Mouse (Mus musculus): ENCODE data around the gene Tssc4.

Tssc4 gene

GRCm38 (mm10) chr7:143068316-143068881 lies 650 bp upstream of the Tssc4 start:
- DNase-seq (ENCODE audit: low read depth, low spot score) = no peak

GRCm38 (mm10) chr7:143069751-143070400 lies 827 bp downstream of the Tssc4 start:
- no peak for DNase-seq (ENCODE audit: low read depth, low spot score)

- no peak for DNase-seq (ENCODE audit: low read depth, low spot score)
Measured at GRCm38 (mm10) chr7:143070506-143071070, 1.5 kb downstream of the Tssc4 start.

GRCm38 (mm10) chr7:143072605-143073004 lies 3.6 kb downstream of the Tssc4 start:
- DNase-seq (ENCODE audit: low read depth, low spot score) = no peak

- DNase-seq (ENCODE audit: low read depth, low spot score) = no peak
Measured at GRCm38 (mm10) chr7:143073086-143073485, 4.0 kb downstream of the Tssc4 start.

GRCm38 (mm10) chr7:143075394-143075793 lies 6.3 kb downstream of the Tssc4 start:
- DNase-seq (ENCODE audit: low read depth, low spot score) = no peak

- DNase-seq (ENCODE audit: low read depth, low spot score) = no peak
Measured at GRCm38 (mm10) chr7:143077351-143077750, 8.3 kb downstream of the Tssc4 start.

GRCm38 (mm10) chr7:143082024-143082423 lies 13.0 kb downstream of the Tssc4 start:
- DNase-seq (ENCODE audit: low read depth, low spot score) = no peak

GRCm38 (mm10) chr7:143083708-143084107 lies 14.7 kb downstream of the Tssc4 start:
- DNase-seq (ENCODE audit: low read depth, low spot score) = no peak

- DNase-seq (ENCODE audit: low read depth, low spot score) = no peak
Measured at GRCm38 (mm10) chr7:143086366-143086765, 17.3 kb downstream of the Tssc4 start.

- no peak for DNase-seq (ENCODE audit: low read depth, low spot score)
Measured at GRCm38 (mm10) chr7:143087070-143087579, 18.1 kb downstream of the Tssc4 start.

GRCm38 (mm10) chr7:143093847-143094246 lies 24.8 kb downstream of the Tssc4 start:
- DNase-seq (ENCODE audit: low read depth, low spot score) = no peak

GRCm38 (mm10) chr7:143094592-143095553 lies 25.8 kb downstream of the Tssc4 start, which contains the start of gene Trpm5:
TSS of gene Trpm5 (minus strand) at chr7:143094642.
- DNase-seq (ENCODE audit: low read depth, low spot score) = no peak

- DNase-seq (ENCODE audit: low read depth, low spot score) = no peak
Measured at GRCm38 (mm10) chr7:143095554-143095907, 26.5 kb downstream of the Tssc4 start.

- DNase-seq (ENCODE audit: low read depth, low spot score) = no peak
Measured at GRCm38 (mm10) chr7:143100759-143101158, 31.7 kb downstream of the Tssc4 start.

- no peak for DNase-seq (ENCODE audit: low read depth, low spot score)
Measured at GRCm38 (mm10) chr7:143105258-143105897, 36.3 kb downstream of the Tssc4 start.

- DNase-seq (ENCODE audit: low read depth, low spot score) = no peak
Measured at GRCm38 (mm10) chr7:143106062-143106461, 37.0 kb downstream of the Tssc4 start, which contains the start of gene Kcnq1. TSS of gene Kcnq1 (plus strand) at chr7:143106362.

GRCm38 (mm10) chr7:143106672-143107465 lies 37.8 kb downstream of the Tssc4 start:
- no peak for DNase-seq (ENCODE audit: low read depth, low spot score)

- no peak for DNase-seq (ENCODE audit: low read depth, low spot score)
Measured at GRCm38 (mm10) chr7:143108200-143108599, 39.2 kb downstream of the Tssc4 start.

- DNase-seq (ENCODE audit: low read depth, low spot score) = no peak
Measured at GRCm38 (mm10) chr7:143108996-143109660, 40.1 kb downstream of the Tssc4 start.

Measured in retina, adult 2 months (tissue).